In the genomic region with DNA sequence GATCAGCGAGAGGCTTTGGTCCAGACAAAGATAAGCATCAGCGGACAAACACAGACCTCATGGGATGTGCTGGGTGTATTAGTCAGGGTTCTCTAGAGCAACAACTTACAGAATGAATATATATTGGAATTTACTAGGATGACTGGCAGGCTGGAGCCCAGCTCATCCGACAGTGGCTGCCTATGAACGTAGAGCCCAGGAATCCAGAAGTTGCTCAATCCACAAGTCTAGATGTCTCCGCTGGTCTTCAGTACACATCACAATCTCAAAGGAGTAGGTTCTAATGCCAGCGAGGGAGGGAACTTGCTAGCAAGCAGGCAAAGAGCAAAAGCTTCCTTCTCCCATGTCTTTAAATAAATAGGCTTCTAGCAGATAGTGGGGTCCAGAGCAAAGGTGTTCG, we compare ENCODE assay signal across 22 mouse cellular contexts.
DNase-seq lines count a peak whose midpoint lies in the region; ATAC-seq and TF ChIP-seq lines count a peak whose summit lies in the region.
"Had no signal": no experiment of that assay in that cellular context is flagged by ENCODE, and none has a peak within 500 bp of the region (broad histone marks: within the 10 kb centered on the region; RNA-seq: fewer than 3 reads in every experiment).

No protein-coding gene starts in this region.

- no peaks in the 10 kb centered on the region for H3K79me3 ChIP-seq in C2C12 (ENCODE audit: low read depth)

- H3K4me3 ChIP-seq in C2C12 (ENCODE audit: insufficient read depth, poor library complexity, severe bottlenecking) (no peak overlapping the region), myocyte (no peak overlapping the region)
- H3K4me3 ChIP-seq in midbrain, embryonic 16.5 days (ENCODE audit: low read depth, low read length), result no peak overlapping the region

- no peaks in the 10 kb centered on the region for H3K4me1 ChIP-seq in midbrain, embryonic 16.5 days (ENCODE audit: control insufficient read depth, insufficient read depth, low read length)

- no peaks in the 10 kb centered on the region for H3K36me3 ChIP-seq in C2C12 (ENCODE audit: control insufficient read depth, insufficient read depth)
- no peaks in the 10 kb centered on the region for H3K36me3 ChIP-seq in myocyte (ENCODE audit: control insufficient read depth, insufficient read depth)
- H3K36me3 ChIP-seq in midbrain, embryonic 16.5 days (ENCODE audit: control insufficient read depth, insufficient read depth, low read length), result no peaks in the 10 kb centered on the region

- no peak overlapping the region for H3K27ac ChIP-seq in midbrain, embryonic 16.5 days (ENCODE audit: low read length)

- H3K9ac ChIP-seq in midbrain, embryonic 16.5 days (ENCODE audit: low read depth, low read length), result no peak overlapping the region

- H3K27me3 ChIP-seq in C2C12 (ENCODE audit: control insufficient read depth, insufficient read depth, insufficient read length), result no peaks in the 10 kb centered on the region
- H3K27me3 ChIP-seq in myocyte (ENCODE audit: control insufficient read depth, insufficient read depth, insufficient read length), result no peaks in the 10 kb centered on the region
- H3K27me3 ChIP-seq in midbrain, embryonic 16.5 days (ENCODE audit: control insufficient read depth, insufficient read depth, low read depth, low read length), result no peaks in the 10 kb centered on the region
- H3K27me3 ChIP-seq: CH12.LX, Patski had no signal

- H3ac ChIP-seq in C2C12 (ENCODE audit: control insufficient read depth, insufficient read length, low read depth) (no peak overlapping the region), myocyte (ENCODE audit: control insufficient read depth, insufficient read length) (no peak overlapping the region)

- ATAC-seq in midbrain, embryonic 16.5 days, result no peak
- ATAC-seq: activated CD4-positive, CD25-positive, alpha-beta regulatory T cell, adult 4 months; CD4-positive, CD25-positive, alpha-beta regulatory T cell, adult 4 months had no signal

- TF ChIP-seq POLR2A in myocyte (IDR thresholded peaks at IDR 0.05; ENCODE audit: insufficient read length, low read depth), result no peak

- no peak for TF ChIP-seq CTCF in C2C12 (IDR thresholded peaks at IDR 0.05; ENCODE audit: control insufficient read depth, insufficient read depth, insufficient read length)

- WGBS in midbrain, embryonic 16.5 days, result 94% methylated on average over 7 of the region's 7 CpGs

- no peaks in the 10 kb centered on the region for H3K79me2 ChIP-seq in C2C12 (ENCODE audit: control insufficient read depth, insufficient read depth)
- no peaks in the 10 kb centered on the region for H3K79me2 ChIP-seq in myocyte (ENCODE audit: control insufficient read depth, insufficient read depth)

- H3K9me3 ChIP-seq in midbrain, embryonic 16.5 days (replicated peaks; ENCODE audit: control insufficient read depth, low read length, poor library complexity, severe bottlenecking), result no peaks in the 10 kb centered on the region

- peak; percentile 56 for DNase-seq in NIH3T3 (ENCODE audit: low read depth)
- no peak for DNase-seq in adrenal gland, postnatal 14 days
- no peak for DNase-seq in spleen, postnatal 10 days (ENCODE audit: low spot score in 2 of 2)
- DNase-seq: adrenal gland, adult 2 months; adrenal gland, adult 8-10 months; adrenal gland, postnatal 10 days; adrenal gland, postnatal 25 days; adrenal gland, postnatal 36 days; B cell, adult 2 months; cerebellum, adult 11 months; cerebellum, adult 11-12 months; cerebellum, adult 18-20 months; cerebellum, adult 2 months; cerebellum, adult 8-10 months; cerebellum, adult 9-10 months had no signal

- H3K4me2 ChIP-seq in myocyte (ENCODE audit: low read depth), result peak overlapping the region; percentile 41
- H3K4me2 ChIP-seq in midbrain, embryonic 16.5 days (ENCODE audit: low read length), result no peak overlapping the region

TF ChIP-seq in C2C12, 6 proteins besides CTCF, POLR2A, EP300 and RAD21:
- TF ChIP-seq CEBPB (IDR thresholded peaks at IDR 0.05; ENCODE audit: low read depth) (peak; percentile 82), MYOD1 (IDR thresholded peaks at IDR 0.05; ENCODE audit: control insufficient read depth, insufficient read length, low read depth) (no peak), MYOG (IDR thresholded peaks at IDR 0.05; ENCODE audit: control insufficient read depth, extremely low read depth, insufficient read length) (no peak)

TF ChIP-seq in myocyte, 11 proteins besides CTCF, POLR2A, EP300 and RAD21:
- no peak for TF ChIP-seq POLR2AphosphoS2 (IDR thresholded peaks at IDR 0.05; ENCODE audit: insufficient read length, low read depth)
- TF ChIP-seq CEBPB (IDR thresholded peaks at IDR 0.05; ENCODE audit: insufficient read depth, poor library complexity, severe bottlenecking), result 0 out of 2 replicates have a peak, but pooled peaks have one; percentile 54
